Mouse (Mus musculus) embryonic facial prominence, embryonic 13.5 days (tissue): ENCODE measurements around the gene Sae1. TPM values are rescaled to one million over a fixed set of nuclear protein-coding genes. Genes with fewer than 3 reads are reported as not detected.
"Not testable (repeated sequence)": the region's sequence is repeated elsewhere in the genome, so short reads cannot be mapped to it uniquely, and the experiment has no call there.

Source experiments
- ATAC-seq: fragments of 200-750 bp; cut with Nextera tagmentation; 2 replicates; pipeline ENCODE4 v1.8.0; 2017; ENCODE audit warnings: low read depth; ENCODE audit not compliant: insufficient number of reproducible peaks, insufficient read depth, low FRiP score, low TSS enrichment
- H3K27ac ChIP-seq: fragments of 300-500 bp; sonication (generic); 2 replicates; pipeline ENCODE4 v1.5.1; 2015; ENCODE audit warnings: moderate library complexity, mild to moderate bottlenecking, inconsistent platforms
- H3K27me3 ChIP-seq: fragments of 300-500 bp; sonication (generic); 2 replicates; pipeline ENCODE4 v1.6.1; 2015; ENCODE audit warnings: mild to moderate bottlenecking, inconsistent platforms
- H3K36me3 ChIP-seq: fragments of 300-500 bp; sonication (generic); 2 replicates; pipeline ENCODE4 v1.6.1; 2015; ENCODE audit warnings: mild to moderate bottlenecking, inconsistent platforms
- H3K4me1 ChIP-seq: fragments of 300-500 bp; sonication (generic); 2 replicates; pipeline ENCODE4 v1.6.1; 2015; ENCODE audit warnings: inconsistent platforms
- H3K4me2 ChIP-seq: fragments of 300-500 bp; sonication (generic); 2 replicates; pipeline ENCODE4 v1.6.1; 2015; ENCODE audit warnings: moderate library complexity, mild to moderate bottlenecking, inconsistent platforms
- H3K4me3 ChIP-seq: fragments of 300-500 bp; sonication (generic); 2 replicates; pipeline ENCODE4 v1.5.1; 2015; ENCODE audit warnings: mild to moderate bottlenecking, inconsistent platforms
- H3K9ac ChIP-seq: fragments of 300-500 bp; sonication (generic); 2 replicates; pipeline ENCODE4 v1.6.1; 2015; ENCODE audit warnings: mild to moderate bottlenecking, inconsistent platforms
- H3K9me3 ChIP-seq: fragments of 300-500 bp; sonication (generic); 2 replicates; pipeline ENCODE4 v1.6.1; 2016; ENCODE audit warnings: inconsistent platforms
- WGBS: fragments of 180-500 bp; shearing (Covaris S2); methylation state at CpG from one replicate; pipeline ENCODE4 v1.1.7; 2015; ENCODE audit warnings: mixed read lengths; 5-methylcytosine and 5-hydroxymethylcytosine counted together
- polyA plus RNA-seq: library from polyadenylated mRNA; unstranded; fragments of >200 nt; fragmentation: Nextera tagmentation; extraction: Ambion mirVana; gene quantifications from 2 replicates; pipeline ENCODE4 v1.2.1, GENCODE M21; 2015

Gene Sae1
- polyA plus RNA-seq, 1 experiment from 2014 or later, result 373 TPM

DNA sequence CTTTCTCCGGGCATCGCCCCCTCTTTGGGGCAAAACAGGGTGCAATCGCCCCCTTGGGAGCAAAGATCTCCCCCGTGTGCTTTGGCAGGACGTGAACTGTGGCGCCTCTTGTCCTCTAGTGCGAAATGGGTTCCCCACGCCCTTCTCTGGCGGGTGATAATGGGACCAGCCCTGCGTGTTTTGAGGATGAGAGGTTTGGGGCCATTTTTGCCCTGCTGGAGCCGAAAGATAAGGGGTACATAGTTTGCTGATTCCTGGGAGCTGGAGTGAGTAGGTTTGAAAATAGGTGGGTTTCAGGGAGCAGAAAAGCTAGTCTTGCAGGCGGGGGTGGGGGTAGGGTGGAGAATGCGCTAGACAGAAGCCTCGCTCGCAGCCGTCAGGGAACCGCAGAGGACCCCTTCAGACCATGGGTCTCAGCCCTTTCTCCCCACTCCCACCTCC lies 14.4 kb upstream of the Sae1 start:
- Histone ChIP-seq H3K4me1 (peaks cover 38% of the 10 kb centered on the region), H3K4me3 (peak overlapping the region; percentile 88), H3K36me3 (no peaks in the 10 kb centered on the region), H3K9me3 (no peaks in the 10 kb centered on the region), H3K27me3 (no peaks in the 10 kb centered on the region), H3K4me2 (peak overlapping the region; percentile 89), H3K27ac (peak overlapping the region; percentile 100), H3K9ac (peak overlapping the region; percentile 100)
- ATAC-seq, result no peak
- under 1% methylated on average over 17 of the region's 17 CpGs for WGBS

GRCm38 (mm10) chr7:16400689-16401611 lies 13.3 kb upstream of the Sae1 start, which contains the start of gene Zc3h4:
Zc3h4 (plus strand) TSS chr7:16400910.
- ATAC-seq, result peak; percentile 43
- under 1% methylated on average over 72 of the region's 85 CpGs for WGBS
- Histone ChIP-seq H3K4me2 (peak within 1 kb of the TSS; percentile 89), H3K9ac (peak within 1 kb of the TSS; percentile 100), H3K27ac (peak within 1 kb of the TSS; percentile 100), H3K4me3 (peak within 1 kb of the TSS; percentile 88), H3K27me3 (no peaks in the 10 kb centered on the region), H3K9me3 (no peaks in the 10 kb centered on the region), H3K4me1 (peaks cover 37% of the 10 kb centered on the region), H3K36me3 (no peaks in the 10 kb centered on the region)

DNA sequence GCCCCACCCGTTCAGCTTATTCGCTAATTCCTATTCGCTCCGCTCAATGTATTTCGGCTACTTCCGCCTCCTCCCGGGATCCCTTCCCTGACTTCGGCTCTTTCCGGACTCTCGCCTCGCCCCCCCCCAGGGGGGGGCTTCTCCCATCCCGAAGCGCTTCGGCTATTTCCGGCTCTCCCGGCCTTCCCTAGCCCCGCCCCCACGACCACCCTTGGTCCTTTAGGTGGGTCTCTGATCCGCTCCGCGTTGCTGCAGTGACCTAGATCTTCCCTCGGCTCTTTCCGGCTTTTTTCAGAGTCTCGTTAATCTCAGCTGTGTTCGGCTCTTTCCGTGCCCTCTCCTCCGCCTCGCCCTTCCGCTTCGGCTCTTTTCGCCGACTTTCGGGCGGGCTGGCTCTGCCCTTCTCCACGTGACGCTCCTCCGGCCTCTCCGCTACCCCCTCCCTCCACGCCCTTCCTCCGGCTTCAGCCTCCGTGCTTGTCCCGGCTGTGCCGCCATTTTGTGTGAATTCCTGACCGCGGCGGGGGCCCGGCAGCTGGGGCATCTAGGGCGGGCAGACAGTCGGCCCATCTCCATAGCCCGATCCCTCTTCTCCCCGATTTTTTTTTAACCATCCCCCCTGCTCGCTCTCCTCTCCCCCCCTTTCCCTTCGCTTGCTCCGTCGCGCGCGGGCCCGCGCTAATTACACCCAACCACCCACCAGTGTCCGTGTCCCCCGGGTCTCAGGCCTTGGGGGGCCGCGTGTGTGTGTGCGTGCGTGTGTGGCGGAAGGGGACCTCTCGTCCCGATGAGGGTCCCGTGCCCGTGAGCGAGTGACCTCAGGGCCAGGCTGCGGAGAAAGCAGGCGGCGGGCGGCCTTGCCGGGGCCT lies 12.4 kb upstream of the Sae1 start:
- Histone ChIP-seq H3K9me3 (no peaks in the 10 kb centered on the region), H3K36me3 (no peaks in the 10 kb centered on the region), H3K4me1 (peaks cover 28% of the 10 kb centered on the region), H3K27ac (peak overlapping the region; percentile 100), H3K9ac (peak overlapping the region; percentile 100), H3K27me3 (no peaks in the 10 kb centered on the region), H3K4me2 (peak overlapping the region; percentile 89), H3K4me3 (peak overlapping the region; percentile 88)
- under 1% methylated on average over 77 of the region's 77 CpGs for WGBS
- peak; percentile 94 for ATAC-seq

DNA sequence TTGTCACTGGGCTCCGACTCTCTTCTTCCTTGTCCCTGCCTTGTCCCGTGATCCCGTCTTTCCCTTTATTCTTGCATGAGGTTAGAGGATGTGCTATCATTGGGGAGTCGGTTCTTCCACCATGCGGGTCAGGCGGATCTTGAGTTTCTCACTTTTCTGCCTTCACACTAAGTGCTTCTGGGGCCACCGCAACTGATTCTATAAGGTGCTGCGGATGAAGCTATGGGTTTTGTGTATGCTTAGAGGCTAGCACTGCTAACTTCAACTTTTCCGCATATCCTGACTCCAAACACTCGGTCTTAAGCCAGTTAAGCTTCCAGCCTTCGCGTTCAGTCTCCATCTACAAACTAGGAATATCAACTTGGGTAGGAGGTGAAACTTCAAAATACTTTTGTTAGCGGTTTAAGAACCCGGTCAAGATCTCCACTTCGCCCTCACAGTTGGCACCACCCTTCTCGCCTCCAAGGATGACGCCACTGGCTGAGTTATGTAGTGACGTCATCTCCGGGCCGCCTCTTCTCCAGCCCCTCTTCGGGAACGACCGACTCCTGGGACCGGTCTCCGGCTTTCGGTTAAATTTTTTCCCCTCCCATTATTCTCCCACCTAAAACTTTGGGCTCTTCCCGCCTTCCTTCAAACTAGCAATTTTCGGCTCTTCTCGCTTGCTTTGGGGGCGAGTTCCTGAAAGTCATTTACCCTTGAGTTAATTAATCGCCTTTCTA lies 11.7 kb upstream of the Sae1 start:
- Histone ChIP-seq H3K4me3 (peak overlapping the region; percentile 88), H3K9ac (peak overlapping the region; percentile 100), H3K36me3 (no peaks in the 10 kb centered on the region), H3K27ac (peak overlapping the region; percentile 100), H3K9me3 (no peaks in the 10 kb centered on the region), H3K27me3 (no peaks in the 10 kb centered on the region), H3K4me2 (peak overlapping the region; percentile 89), H3K4me1 (peaks cover 20% of the 10 kb centered on the region)
- WGBS, result under 1% methylated on average over 31 of the region's 31 CpGs
- ATAC-seq, result peak; percentile 80

DNA sequence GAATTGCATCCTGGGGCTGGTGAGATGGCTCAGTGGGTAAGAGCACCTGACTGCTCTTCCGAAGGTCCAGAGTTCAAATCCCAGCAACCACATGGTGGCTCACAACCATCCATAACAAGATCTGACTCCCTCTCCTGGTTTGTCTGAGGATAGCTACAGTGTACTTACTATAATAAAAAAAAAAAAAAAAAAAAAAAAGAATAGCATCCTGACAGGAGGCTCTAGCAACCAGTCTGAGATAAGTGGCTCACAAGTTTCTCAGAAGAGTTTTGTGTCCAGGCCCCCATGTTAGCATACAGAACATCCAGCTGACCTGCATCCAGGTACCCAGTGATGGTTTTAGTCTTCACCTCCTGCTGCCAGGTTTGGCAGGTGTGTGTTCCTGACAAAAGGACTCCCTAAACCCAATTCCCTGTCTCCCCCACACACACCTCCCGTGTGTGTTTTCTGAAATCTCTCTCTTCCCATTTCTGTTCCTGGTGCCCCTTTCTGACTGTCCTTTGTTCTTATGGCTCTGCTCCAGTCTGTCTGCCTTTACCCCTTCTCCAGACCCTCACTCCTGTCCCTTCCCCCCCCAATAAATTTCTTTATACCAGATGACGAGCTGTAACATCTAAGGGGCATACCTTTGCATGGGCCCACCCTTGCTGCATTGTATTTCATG lies 10.9 kb upstream of the Sae1 start:
- Histone ChIP-seq H3K4me3 (peak overlapping the region; percentile 88), H3K27me3 (no peaks in the 10 kb centered on the region), H3K9me3 (no peaks in the 10 kb centered on the region), H3K9ac (peak overlapping the region; percentile 100), H3K27ac (peak overlapping the region; percentile 100), H3K4me2 (peak overlapping the region; percentile 89), H3K36me3 (no peaks in the 10 kb centered on the region), H3K4me1 (peaks cover 16% of the 10 kb centered on the region)
- 51% methylated on average over 3 of the region's 3 CpGs for WGBS
- no peak for ATAC-seq

DNA sequence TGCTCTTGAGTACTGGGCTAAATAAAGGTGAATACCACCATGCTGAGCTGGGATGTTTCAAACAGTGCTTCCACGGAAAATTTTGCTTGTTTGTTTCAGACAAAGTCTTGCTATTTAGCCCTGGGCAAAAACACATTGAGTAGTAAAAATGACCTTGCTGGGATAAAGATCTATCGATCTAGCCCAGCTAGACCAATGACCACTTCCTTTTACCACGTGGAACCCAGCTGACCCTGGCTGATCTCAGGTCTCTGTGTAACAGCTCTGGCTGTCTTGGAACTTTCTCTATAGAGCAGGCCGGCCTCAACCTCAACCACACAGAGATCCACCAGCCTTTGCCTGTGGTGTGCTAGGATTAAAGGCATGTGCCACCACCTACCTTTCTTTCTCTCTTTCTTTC lies 9.9 kb upstream of the Sae1 start:
- no peaks in the 10 kb centered on the region for H3K27me3 ChIP-seq
- H3K4me1 ChIP-seq, result peaks cover 11% of the 10 kb centered on the region
- no peak for ATAC-seq
- H3K9me3 ChIP-seq, result no peaks in the 10 kb centered on the region
- H3K36me3 ChIP-seq, result no peaks in the 10 kb centered on the region
- no peak overlapping the region for H3K4me3 ChIP-seq
- 72% methylated on average over 4 of the region's 4 CpGs for WGBS
- H3K9ac ChIP-seq, result no peak overlapping the region
- no peak overlapping the region for H3K27ac ChIP-seq
- no peak overlapping the region for H3K4me2 ChIP-seq

DNA sequence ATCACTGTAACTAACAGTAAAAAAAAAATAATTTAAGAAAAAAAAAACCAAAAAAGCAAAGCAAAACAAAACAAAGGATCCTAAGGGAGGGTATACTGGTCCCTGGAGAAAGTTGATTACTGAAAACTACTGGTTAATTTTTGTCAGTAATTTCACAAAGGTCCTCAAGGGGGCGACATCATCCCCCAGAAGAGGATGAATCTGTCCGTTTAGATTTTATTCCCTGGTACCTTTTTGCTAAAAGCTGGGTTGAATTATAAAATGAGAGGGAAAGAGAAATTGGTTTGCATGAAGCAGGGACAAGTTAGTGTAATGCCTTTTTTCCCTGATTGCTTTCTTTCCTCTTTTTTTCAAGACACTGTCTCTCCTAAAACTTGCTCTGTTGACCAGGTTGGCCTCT lies 8.3 kb upstream of the Sae1 start:
- ATAC-seq, result no peak
- no peaks in the 10 kb centered on the region for H3K27me3 ChIP-seq
- H3K4me3 ChIP-seq, result no peak overlapping the region
- no peaks in the 10 kb centered on the region for H3K36me3 ChIP-seq
- peak overlapping the region; percentile 44; the same call in 1 of the 2 replicates for H3K9ac ChIP-seq
- 2% methylated on average over 2 of the region's 2 CpGs for WGBS
- H3K27ac ChIP-seq, result peak overlapping the region; percentile 80
- H3K4me2 ChIP-seq, result no peak overlapping the region
- no peaks in the 10 kb centered on the region for H3K9me3 ChIP-seq
- peaks cover 11% of the 10 kb centered on the region for H3K4me1 ChIP-seq

- Histone ChIP-seq H3K36me3 (no peaks in the 10 kb centered on the region), H3K9me3 (no peaks in the 10 kb centered on the region), H3K4me1 (peaks cover 7% of the 10 kb centered on the region), H3K27ac (no peak overlapping the region), H3K27me3 (no peaks in the 10 kb centered on the region), H3K9ac (no peak overlapping the region), H3K4me3 (no peak overlapping the region), H3K4me2 (no peak overlapping the region)
- no peak for ATAC-seq
- 53% methylated on average over 4 of the region's 4 CpGs for WGBS
These were observed 5.3 kb upstream of the Sae1 start for GRCm38 (mm10) chr7:16392923-16393322.

GRCm38 (mm10) chr7:16389942-16390341 lies 2.3 kb upstream of the Sae1 start:
- not testable (repeated sequence) for H3K9ac ChIP-seq

DNA sequence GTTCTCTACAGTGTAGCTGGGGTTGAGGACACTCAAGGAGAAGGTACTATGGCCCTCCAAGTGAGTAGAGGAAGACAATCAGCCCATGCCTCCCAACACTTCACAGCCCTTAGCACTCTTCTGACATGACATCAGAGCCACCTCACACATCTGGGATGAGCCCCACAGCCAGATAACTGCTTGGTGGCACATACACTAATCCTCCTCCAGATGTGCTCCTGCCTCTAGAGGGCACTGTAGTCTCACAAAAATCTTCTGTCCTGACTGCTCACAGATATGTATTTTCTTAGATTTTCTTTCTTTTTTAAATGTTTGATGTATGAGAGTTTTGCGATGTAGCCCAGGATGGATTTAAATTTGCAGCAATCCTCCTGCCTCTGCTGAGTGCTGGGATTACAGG lies 11.1 kb downstream of the Sae1 start:
- Histone ChIP-seq H3K9ac (0 out of 2 replicates have a peak overlapping the region, but pooled peaks have one; percentile 2), H3K36me3 (peaks cover 68% of the 10 kb centered on the region), H3K4me3 (no peak overlapping the region), H3K27ac (no peak overlapping the region), H3K9me3 (no peaks in the 10 kb centered on the region), H3K4me1 (no peaks in the 10 kb centered on the region), H3K27me3 (no peaks in the 10 kb centered on the region), H3K4me2 (no peak overlapping the region)
- no peak for ATAC-seq
- WGBS, result 91% methylated on average over 1 of the region's 1 CpGs

More at GRCm38 (mm10) chr7:16389942-16390341, 2.3 kb upstream of the Sae1 start:
- not testable (repeated sequence) for H3K36me3 ChIP-seq, H3K4me3 ChIP-seq, H3K9me3 ChIP-seq, H3K27ac ChIP-seq, ATAC-seq, H3K4me2 ChIP-seq, H3K27me3 ChIP-seq
- WGBS, result 86% methylated on average over 2 of the region's 2 CpGs
- H3K4me1 ChIP-seq, result peaks cover 26% of the 10 kb centered on the region
